Mouse (Mus musculus) heart, embryonic 11.5 days (tissue): ENCODE results near the gene Nav3. TPM values are rescaled to one million over a fixed set of nuclear protein-coding genes. Genes with fewer than 3 reads are reported as not detected.

Experiments used
- ATAC-seq: fragments of 200-750 bp; cut with Nextera tagmentation; replicated peaks from 2 replicates; pipeline ENCODE4 v1.8.0; 2017; ENCODE audit warnings: moderate library complexity; ENCODE audit not compliant: insufficient number of reproducible peaks, low FRiP score, low TSS enrichment
- H3K27ac ChIP-seq: fragments of 300-500 bp; sonication (generic); 2 replicates; pipeline ENCODE4 v1.5.1; 2014; ENCODE audit warnings: mild to moderate bottlenecking, low read depth, low read length
- H3K27me3 ChIP-seq: fragments of 300-500 bp; sonication (generic); 2 replicates; pipeline ENCODE4 v1.6.1; 2014; ENCODE audit warnings: mild to moderate bottlenecking, low read length, mixed read lengths; ENCODE audit not compliant: control insufficient read depth, insufficient read depth
- H3K36me3 ChIP-seq: fragments of 300-500 bp; sonication (generic); 2 replicates; pipeline ENCODE4 v1.6.1; 2014; ENCODE audit warnings: mild to moderate bottlenecking, low read length, moderate library complexity, mixed read lengths; ENCODE audit not compliant: control insufficient read depth, insufficient read depth
- H3K4me1 ChIP-seq: fragments of 300-500 bp; sonication (generic); 2 replicates; pipeline ENCODE4 v1.6.1; 2014; ENCODE audit warnings: low read length; ENCODE audit not compliant: control insufficient read depth, insufficient read depth
- H3K4me2 ChIP-seq: fragments of 300-500 bp; sonication (generic); 2 replicates; pipeline ENCODE4 v1.6.1; 2014; ENCODE audit warnings: mild to moderate bottlenecking, moderate library complexity
- H3K4me3 ChIP-seq: fragments of 300-500 bp; sonication (generic); 2 replicates; pipeline ENCODE4 v1.5.1; 2014; ENCODE audit warnings: low read depth, low read length
- H3K9ac ChIP-seq: fragments of 300-500 bp; sonication (generic); 2 replicates; pipeline ENCODE4 v1.6.1; 2014; ENCODE audit warnings: mild to moderate bottlenecking, low read depth, low read length, moderate library complexity
- H3K9me3 ChIP-seq: fragments of 300-500 bp; sonication (generic); replicated peaks from 2 replicates; pipeline ENCODE4 v1.6.1; 2016; ENCODE audit warnings: low read length; ENCODE audit not compliant: control insufficient read depth
- WGBS: fragments of 180-500 bp; shearing (Covaris S2); extraction: QIAGEN DNeasy Blood & Tissue Kit; methylation state at CpG from one replicate; pipeline ENCODE4 v1.1.7; 2014; ENCODE audit not compliant: insufficient replicate concordance; 5-methylcytosine and 5-hydroxymethylcytosine counted together
- polyA plus RNA-seq: library from polyadenylated mRNA; unstranded; fragments of >200 nt; fragmentation: Nextera tagmentation; extraction: Ambion mirVana; gene quantifications from 2 replicates; pipeline ENCODE4 v1.2.1, GENCODE M21; 2014

Gene Nav3
- polyA plus RNA-seq, 1 experiment from 2014 or later, result 1.9 TPM

- H3K4me3 ChIP-seq, result no peak overlapping the region
- no peaks in the 10 kb centered on the region for H3K9me3 ChIP-seq
- no peaks in the 10 kb centered on the region for H3K27me3 ChIP-seq
- no peaks in the 10 kb centered on the region for H3K4me1 ChIP-seq
- no peak overlapping the region for H3K4me2 ChIP-seq
- H3K36me3 ChIP-seq, result no peaks in the 10 kb centered on the region
- no peak overlapping the region for H3K9ac ChIP-seq
- no peak for ATAC-seq
- H3K27ac ChIP-seq, result no peak overlapping the region
- WGBS, result 79% methylated on average over 8 of the region's 8 CpGs
Observed at GRCm38 (mm10) chr10:109976351-109976750, 479.7 kb downstream of the Nav3 start.

GRCm38 (mm10) chr10:109974177-109974576 lies 481.8 kb downstream of the Nav3 start:
- no peak overlapping the region for H3K27ac ChIP-seq
- no peaks in the 10 kb centered on the region for H3K27me3 ChIP-seq
- no peak overlapping the region for H3K4me3 ChIP-seq
- H3K36me3 ChIP-seq, result no peaks in the 10 kb centered on the region
- H3K4me2 ChIP-seq, result no peak overlapping the region
- no peak overlapping the region for H3K9ac ChIP-seq
- no peaks in the 10 kb centered on the region for H3K9me3 ChIP-seq
- 73% methylated on average over 4 of the region's 4 CpGs for WGBS
- no peaks in the 10 kb centered on the region for H3K4me1 ChIP-seq
- no peak for ATAC-seq

GRCm38 (mm10) chr10:109973483-109973882 lies 482.5 kb downstream of the Nav3 start:
- no peak for ATAC-seq

GRCm38 (mm10) chr10:109950296-109950695 lies 505.7 kb downstream of the Nav3 start:
- H3K4me3 ChIP-seq, result no peak overlapping the region
- H3K4me2 ChIP-seq, result no peak overlapping the region
- no peaks in the 10 kb centered on the region for H3K4me1 ChIP-seq
- WGBS, result 66% methylated on average over 3 of the region's 3 CpGs
- H3K36me3 ChIP-seq, result no peaks in the 10 kb centered on the region
- no peak overlapping the region for H3K9ac ChIP-seq
- no peaks in the 10 kb centered on the region for H3K27me3 ChIP-seq
- H3K27ac ChIP-seq, result no peak overlapping the region
- no peak for ATAC-seq
- no peaks in the 10 kb centered on the region for H3K9me3 ChIP-seq

More at GRCm38 (mm10) chr10:109973483-109973882, 482.5 kb downstream of the Nav3 start:
- Histone ChIP-seq H3K27ac (no peak overlapping the region), H3K4me1 (no peaks in the 10 kb centered on the region), H3K36me3 (no peaks in the 10 kb centered on the region), H3K4me2 (no peak overlapping the region), H3K9me3 (no peaks in the 10 kb centered on the region), H3K9ac (no peak overlapping the region), H3K27me3 (no peaks in the 10 kb centered on the region), H3K4me3 (no peak overlapping the region)
- WGBS, result 67% methylated on average over 3 of the region's 3 CpGs

- H3K9ac ChIP-seq, result no peak overlapping the region
- H3K4me2 ChIP-seq, result no peak overlapping the region
- no peaks in the 10 kb centered on the region for H3K4me1 ChIP-seq
- H3K4me3 ChIP-seq, result no peak overlapping the region
- no peaks in the 10 kb centered on the region for H3K9me3 ChIP-seq
- H3K36me3 ChIP-seq, result no peaks in the 10 kb centered on the region
- no peaks in the 10 kb centered on the region for H3K27me3 ChIP-seq
- H3K27ac ChIP-seq, result no peak overlapping the region
- 85% methylated on average over 5 of the region's 5 CpGs for WGBS
- ATAC-seq, result no peak
Observed at GRCm38 (mm10) chr10:109929319-109929622, 526.7 kb downstream of the Nav3 start.

- ATAC-seq, result no peak
Observed at GRCm38 (mm10) chr10:109928547-109929318, 527.3 kb downstream of the Nav3 start.

GRCm38 (mm10) chr10:109926149-109926548 lies 529.9 kb downstream of the Nav3 start:
- ATAC-seq, result no peak
- Histone ChIP-seq H3K4me3 (no peak overlapping the region), H3K4me1 (no peaks in the 10 kb centered on the region), H3K9ac (no peak overlapping the region), H3K36me3 (no peaks in the 10 kb centered on the region), H3K9me3 (no peaks in the 10 kb centered on the region), H3K27ac (no peak overlapping the region), H3K27me3 (no peaks in the 10 kb centered on the region), H3K4me2 (no peak overlapping the region)
- 75% methylated on average over 3 of the region's 3 CpGs for WGBS

More at GRCm38 (mm10) chr10:109928547-109929318, 527.3 kb downstream of the Nav3 start:
- no peaks in the 10 kb centered on the region for H3K9me3 ChIP-seq
- no peaks in the 10 kb centered on the region for H3K36me3 ChIP-seq
- H3K4me3 ChIP-seq, result no peak overlapping the region
- H3K4me1 ChIP-seq, result no peaks in the 10 kb centered on the region
- no peak overlapping the region for H3K27ac ChIP-seq
- H3K27me3 ChIP-seq, result no peaks in the 10 kb centered on the region
- H3K9ac ChIP-seq, result no peak overlapping the region
- H3K4me2 ChIP-seq, result no peak overlapping the region
- 77% methylated on average over 8 of the region's 8 CpGs for WGBS

- WGBS, result 79% methylated on average over 2 of the region's 2 CpGs
- no peak overlapping the region for H3K9ac ChIP-seq
- H3K4me2 ChIP-seq, result no peak overlapping the region
- H3K9me3 ChIP-seq, result no peaks in the 10 kb centered on the region
- no peaks in the 10 kb centered on the region for H3K36me3 ChIP-seq
- no peak for ATAC-seq
- no peaks in the 10 kb centered on the region for H3K27me3 ChIP-seq
- no peak overlapping the region for H3K4me3 ChIP-seq
- H3K4me1 ChIP-seq, result no peaks in the 10 kb centered on the region
- no peak overlapping the region for H3K27ac ChIP-seq
Observed at GRCm38 (mm10) chr10:109924136-109924535, 531.9 kb downstream of the Nav3 start.

- no peak overlapping the region for H3K4me3 ChIP-seq
- no peaks in the 10 kb centered on the region for H3K9me3 ChIP-seq
- H3K4me2 ChIP-seq, result 0 out of 2 replicates have a peak overlapping the region, but pooled peaks have one; percentile 4
- no peaks in the 10 kb centered on the region for H3K27me3 ChIP-seq
- WGBS, result 34% methylated on average over 11 of the region's 11 CpGs
- no peaks in the 10 kb centered on the region for H3K36me3 ChIP-seq
- no peak for ATAC-seq
- no peaks in the 10 kb centered on the region for H3K4me1 ChIP-seq
- no peak overlapping the region for H3K9ac ChIP-seq
- H3K27ac ChIP-seq, result no peak overlapping the region
Observed at GRCm38 (mm10) chr10:109921368-109921767, 534.6 kb downstream of the Nav3 start.
